Mouse (Mus musculus): Measurements from ENCODE around the gene 4930550C14Rik. TPM values are rescaled to one million over a fixed set of nuclear protein-coding genes. Genes with fewer than 3 reads are reported as not detected.

4930550C14Rik gene
- polyA plus RNA-seq, 1 experiment from 2014 or later = 0.85 TPM

Small RNAs within 50 kb of the gene (microRNA-seq; reads per million reads assigned to microRNA genes)
- not detected for gene Mir130c (ENCODE audit: borderline number of aligned reads)

Other genes starting within 250 kb of the 4930550C14Rik start
- gene Ddx10, start 154.3 kb upstream of the 4930550C14Rik start, polyA plus RNA-seq (2014; fragmentation: Nextera tagmentation; extraction: Ambion mirVana) = 36.9 and 43.5 TPM in 2 replicates
- 0.41 and 0.91 TPM in 2 replicates for gene Exph5, start 100.7 kb upstream of the 4930550C14Rik start, polyA plus RNA-seq (2014; fragmentation: Nextera tagmentation; extraction: Ambion mirVana)
- 11.2 and 12.0 TPM in 2 replicates for gene Kdelc2, start 18.3 kb upstream of the 4930550C14Rik start, polyA plus RNA-seq (2014; fragmentation: Nextera tagmentation; extraction: Ambion mirVana)
- gene Atm, start 134.4 kb downstream of the 4930550C14Rik start, polyA plus RNA-seq (2014; fragmentation: Nextera tagmentation; extraction: Ambion mirVana) = 11.6 and 11.7 TPM in 2 replicates
- 19.9 and 20.7 TPM in 2 replicates for gene Npat, start 134.7 kb downstream of the 4930550C14Rik start, polyA plus RNA-seq (2014; fragmentation: Nextera tagmentation; extraction: Ambion mirVana)
- 63.3 and 71.8 TPM in 2 replicates for gene Acat1, start 208.1 kb downstream of the 4930550C14Rik start, polyA plus RNA-seq (2014; fragmentation: Nextera tagmentation; extraction: Ambion mirVana)

All from liver, embryonic 11.5 days (tissue).